8 mouse cellular contexts compared by ENCODE assay signal in the genomic region with DNA sequence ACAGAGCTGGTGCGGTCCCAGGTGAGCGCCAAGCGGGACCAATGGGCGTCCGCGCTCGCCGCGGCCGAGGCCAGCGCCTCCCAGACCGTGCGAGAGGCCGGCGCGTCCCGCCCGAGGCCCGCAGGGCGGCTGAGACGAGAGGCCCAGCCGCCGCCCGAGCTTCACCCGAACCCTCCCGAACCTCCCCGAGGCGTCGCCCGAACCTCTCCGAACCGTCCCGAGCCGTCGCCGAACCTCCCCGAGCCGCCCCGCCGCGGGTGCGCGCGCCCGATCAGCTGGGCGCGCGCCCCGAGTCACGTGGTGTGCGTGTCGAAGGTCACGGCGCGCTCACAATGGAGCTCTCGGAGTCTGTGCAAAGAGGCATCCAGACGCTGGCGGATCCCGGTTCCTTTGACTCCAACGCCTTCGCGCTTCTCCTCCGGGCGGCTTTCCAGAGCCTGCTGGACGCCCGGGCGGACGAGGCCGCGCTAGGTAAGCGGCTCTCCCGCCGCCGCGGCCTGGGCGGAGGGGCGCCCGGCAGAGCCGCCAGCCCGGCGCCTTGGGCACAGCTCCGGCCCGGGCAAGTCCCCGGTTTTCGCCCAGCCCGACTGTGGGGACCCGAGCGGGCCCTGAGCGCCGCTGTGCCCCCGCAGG. TPM values are rescaled to one million over a fixed set of nuclear protein-coding genes. Genes with fewer than 3 reads are reported as not detected.
DNase-seq lines count a peak whose midpoint lies in the region; ATAC-seq lines count a peak whose summit lies in the region.

A gene (plus strand): TSS at position 252 of the 633 bp plus-strand sequence.

- no peaks in the 10 kb centered on the region for H3K36me3 ChIP-seq in intestine, embryonic 16.5 days (ENCODE audit: control insufficient read depth, insufficient read depth, low read length)
- no peaks in the 10 kb centered on the region for H3K36me3 ChIP-seq in midbrain, embryonic 11.5 days (ENCODE audit: control insufficient read depth, insufficient read depth, low read length)

- H3K4me1 ChIP-seq in intestine, embryonic 16.5 days (ENCODE audit: control insufficient read depth, insufficient read depth, low read length), result peaks cover 4% of the 10 kb centered on the region; the same call in 1 of the 2 replicates
- H3K4me1 ChIP-seq in midbrain, embryonic 11.5 days (ENCODE audit: control insufficient read depth, insufficient read depth, low read length), result peaks cover 16% of the 10 kb centered on the region

- H3K9me3 ChIP-seq in intestine, embryonic 16.5 days (ENCODE audit: control insufficient read depth, low read length), result no peaks in the 10 kb centered on the region
- no peaks in the 10 kb centered on the region for H3K9me3 ChIP-seq in midbrain, embryonic 11.5 days (ENCODE audit: control insufficient read depth, low read length)

- DNase-seq in adrenal gland, adult 2 months, result peak; percentile 98
- DNase-seq in embryo, embryonic 9.5 days (ENCODE audit: extremely low spot score), result peak; percentile 93
- peak; percentile 95 to 97 for DNase-seq in gastrocnemius, postnatal 4 days (ENCODE audit: low spot score in 2 of 2)
- DNase-seq in left cerebral cortex, postnatal 4 days, result peak; percentile 95
- peak; percentile 99 for DNase-seq in midbrain, embryonic 11.5 days (ENCODE audit: low spot score, missing footprints)
- DNase-seq in right cerebral cortex, postnatal 4 days, result peak; percentile 98
- peak; percentile 90 for DNase-seq in yolk sac, embryonic 10.5 days (ENCODE audit: low spot score)

- ATAC-seq in intestine, embryonic 16.5 days, result peak; percentile 91
- peak; percentile 80 for ATAC-seq in midbrain, embryonic 11.5 days (ENCODE audit: low FRiP score)

- peak within 1 kb of the TSS; percentile 100 for H3K9ac ChIP-seq in intestine, embryonic 16.5 days (ENCODE audit: low read depth, low read length)
- peak within 1 kb of the TSS; percentile 98 for H3K9ac ChIP-seq in midbrain, embryonic 11.5 days (ENCODE audit: low read length)

- H3K4me2 ChIP-seq in intestine, embryonic 16.5 days (ENCODE audit: low read depth, low read length), result peak within 1 kb of the TSS; percentile 76
- peak within 1 kb of the TSS; percentile 81 for H3K4me2 ChIP-seq in midbrain, embryonic 11.5 days

- peak within 1 kb of the TSS; percentile 78 for H3K4me3 ChIP-seq in intestine, embryonic 16.5 days (ENCODE audit: low read length)
- H3K4me3 ChIP-seq in midbrain, embryonic 11.5 days (ENCODE audit: low read depth, low read length), result peak within 1 kb of the TSS; percentile 67

- WGBS in intestine, embryonic 16.5 days, result under 1% methylated on average over 84 of the region's 91 CpGs
- WGBS in midbrain, embryonic 11.5 days, result under 1% methylated on average over 86 of the region's 91 CpGs

- no peaks in the 10 kb centered on the region for H3K27me3 ChIP-seq in intestine, embryonic 16.5 days (replicated peaks; ENCODE audit: control insufficient read depth, insufficient read depth, low read length)
- H3K27me3 ChIP-seq in midbrain, embryonic 11.5 days (ENCODE audit: control insufficient read depth, insufficient read depth, low read length), result peaks cover 17% of the 10 kb centered on the region

- peak within 1 kb of the TSS; percentile 99 for H3K27ac ChIP-seq in intestine, embryonic 16.5 days (ENCODE audit: low read length)
- H3K27ac ChIP-seq in midbrain, embryonic 11.5 days (ENCODE audit: low read depth, low read length), result peak within 1 kb of the TSS; percentile 98

- intact Hi-C loops in left cerebral cortex, postnatal 4 days (cut with DNase I), result loop anchor here (5.0 to 10.0 kb wide), 5 partner anchors 85 to 617 kb away; a partner anchor contains a TSS

RNA-seq across cellular contexts. Expression of the gene that starts here (rescaled TPM):
- 100 to 1,000 TPM; 111 to 133 TPM for total RNA-seq in adrenal gland, adult 2 months (2021)
- polyA plus RNA-seq in adrenal gland, adult 2 months (2012; rRNA removed), result 123 and 169 TPM in 2 replicates
- total RNA-seq in gastrocnemius, postnatal 4 days (2021), result 100 to 1,000 TPM; 117 to 119 TPM
- 232 and 238 TPM in 2 replicates for polyA plus RNA-seq in intestine, embryonic 16.5 days (2015; fragmentation: Nextera tagmentation; extraction: Ambion mirVana)
- 100 to 1,000 TPM; 135 to 156 TPM for total RNA-seq in left cerebral cortex, postnatal 4 days (2021)
- polyA plus RNA-seq in midbrain, embryonic 11.5 days (2014; fragmentation: Nextera tagmentation; extraction: Ambion mirVana), result 119 and 122 TPM in 2 replicates

Comparison
In these comparisons a context has a peak if more than half of its experiments do, and no peak if none do; other contexts are left out.
1. Peak in every context shown above with its lines: DNase-seq, ATAC-seq, H3K4me3 ChIP-seq and H3K27ac ChIP-seq.